Mouse (Mus musculus): ENCODE data around the gene Notch1. TPM values are rescaled to one million over a fixed set of nuclear protein-coding genes. Genes with fewer than 3 reads are reported as not detected.

The Notch1 gene
- polyA plus RNA-seq, 1 experiment from 2014 or later: 24.3 TPM

- no peak overlapping the region for H3K9ac ChIP-seq (ENCODE audit: low read length)
- H3K9me3 ChIP-seq (ENCODE audit: control insufficient read depth, low read length): no peaks in the 10 kb centered on the region
- H3K4me3 ChIP-seq (ENCODE audit: low read depth, low read length): no peak overlapping the region
- 30% methylated on average over 11 of the region's 11 CpGs for WGBS
- ATAC-seq (replicated peaks; ENCODE audit: low FRiP score, low TSS enrichment, low read depth): no peak; the same call in 1 of the 2 replicates
- no peaks in the 10 kb centered on the region for H3K27me3 ChIP-seq (replicated peaks; ENCODE audit: control insufficient read depth, insufficient read depth, low read length)
- H3K4me2 ChIP-seq (ENCODE audit: low read length): 0 out of 2 replicates have a peak overlapping the region, but pooled peaks have one; percentile 7
- no peaks in the 10 kb centered on the region for H3K36me3 ChIP-seq (ENCODE audit: control insufficient read depth, insufficient read depth, low read length)
- H3K27ac ChIP-seq (ENCODE audit: low read depth): peak overlapping the region; percentile 76
- H3K4me1 ChIP-seq (replicated peaks; ENCODE audit: control insufficient read depth, insufficient read depth, low read length): peaks cover 24% of the 10 kb centered on the region
- DNase-seq (ENCODE audit: low spot score): no peak
Measured at GRCm38 (mm10) chr2:26526443-26527257, 10.2 kb upstream of the Notch1 start.

- WGBS: 16% methylated on average over 9 of the region's 9 CpGs
Measured at GRCm38 (mm10) chr2:26525355-26526018, 9.0 kb upstream of the Notch1 start.

GRCm38 (mm10) chr2:26522327-26522726, 5.9 kb upstream of the Notch1 start:
- H3K4me2 ChIP-seq (ENCODE audit: low read length): no peak overlapping the region

More at GRCm38 (mm10) chr2:26525355-26526018, 9.0 kb upstream of the Notch1 start:
- Histone ChIP-seq H3K9ac (ENCODE audit: low read length) (no peak overlapping the region), H3K27ac (ENCODE audit: low read depth) (peak overlapping the region; percentile 76), H3K4me3 (ENCODE audit: low read depth, low read length) (no peak overlapping the region), H3K4me1 (replicated peaks; ENCODE audit: control insufficient read depth, insufficient read depth, low read length) (peaks cover 24% of the 10 kb centered on the region), H3K9me3 (ENCODE audit: control insufficient read depth, low read length) (no peaks in the 10 kb centered on the region), H3K27me3 (replicated peaks; ENCODE audit: control insufficient read depth, insufficient read depth, low read length) (no peaks in the 10 kb centered on the region), H3K4me2 (ENCODE audit: low read length) (peak overlapping the region; percentile 16; the same call in 1 of the 2 replicates), H3K36me3 (ENCODE audit: control insufficient read depth, insufficient read depth, low read length) (no peaks in the 10 kb centered on the region)
- peak; percentile 65 for DNase-seq (ENCODE audit: low spot score)
- peak; percentile 77 for ATAC-seq (replicated peaks; ENCODE audit: low FRiP score, low TSS enrichment, low read depth)

GRCm38 (mm10) chr2:26519753-26520152, 3.3 kb upstream of the Notch1 start:
- Histone ChIP-seq H3K9ac (ENCODE audit: low read length) (no peak overlapping the region), H3K9me3 (ENCODE audit: control insufficient read depth, low read length) (no peaks in the 10 kb centered on the region), H3K36me3 (ENCODE audit: control insufficient read depth, insufficient read depth, low read length) (no peaks in the 10 kb centered on the region), H3K27me3 (replicated peaks; ENCODE audit: control insufficient read depth, insufficient read depth, low read length) (no peaks in the 10 kb centered on the region), H3K4me1 (replicated peaks; ENCODE audit: control insufficient read depth, insufficient read depth, low read length) (peaks cover 18% of the 10 kb centered on the region), H3K4me3 (ENCODE audit: low read depth, low read length) (no peak overlapping the region), H3K4me2 (ENCODE audit: low read length) (no peak overlapping the region), H3K27ac (ENCODE audit: low read depth) (no peak overlapping the region)
- DNase-seq (ENCODE audit: low spot score): no peak
- ATAC-seq (replicated peaks; ENCODE audit: low FRiP score, low TSS enrichment, low read depth): no peak
- WGBS: 86% methylated on average over 6 of the region's 6 CpGs

More at GRCm38 (mm10) chr2:26522327-26522726, 5.9 kb upstream of the Notch1 start:
- no peak overlapping the region for H3K9ac ChIP-seq (ENCODE audit: low read length)
- no peak overlapping the region for H3K27ac ChIP-seq (ENCODE audit: low read depth)
- H3K36me3 ChIP-seq (ENCODE audit: control insufficient read depth, insufficient read depth, low read length): no peaks in the 10 kb centered on the region
- ATAC-seq (replicated peaks; ENCODE audit: low FRiP score, low TSS enrichment, low read depth): no peak
- H3K9me3 ChIP-seq (ENCODE audit: control insufficient read depth, low read length): no peaks in the 10 kb centered on the region
- WGBS: 85% methylated on average over 4 of the region's 4 CpGs
- no peak for DNase-seq (ENCODE audit: low spot score)
- H3K4me3 ChIP-seq (ENCODE audit: low read depth, low read length): no peak overlapping the region
- no peaks in the 10 kb centered on the region for H3K27me3 ChIP-seq (replicated peaks; ENCODE audit: control insufficient read depth, insufficient read depth, low read length)
- peaks cover 22% of the 10 kb centered on the region for H3K4me1 ChIP-seq (replicated peaks; ENCODE audit: control insufficient read depth, insufficient read depth, low read length)

GRCm38 (mm10) chr2:26516987-26517386, 524 bp upstream of the Notch1 start:
- H3K4me1 ChIP-seq (replicated peaks; ENCODE audit: control insufficient read depth, insufficient read depth, low read length): peaks cover 18% of the 10 kb centered on the region
- no peak overlapping the region for H3K27ac ChIP-seq (ENCODE audit: low read depth)
- H3K27me3 ChIP-seq (replicated peaks; ENCODE audit: control insufficient read depth, insufficient read depth, low read length): no peaks in the 10 kb centered on the region
- DNase-seq (ENCODE audit: low spot score): no peak
- no peaks in the 10 kb centered on the region for H3K36me3 ChIP-seq (ENCODE audit: control insufficient read depth, insufficient read depth, low read length)
- WGBS: 61% methylated on average over 5 of the region's 5 CpGs
- H3K4me2 ChIP-seq (ENCODE audit: low read length): 0 out of 2 replicates have a peak overlapping the region, but pooled peaks have one; percentile 28
- H3K9me3 ChIP-seq (ENCODE audit: control insufficient read depth, low read length): no peaks in the 10 kb centered on the region
- no peak overlapping the region for H3K4me3 ChIP-seq (ENCODE audit: low read depth, low read length)
- no peak overlapping the region for H3K9ac ChIP-seq (ENCODE audit: low read length)
- ATAC-seq (replicated peaks; ENCODE audit: low FRiP score, low TSS enrichment, low read depth): no peak

GRCm38 (mm10) chr2:26515335-26515734, 1.1 kb downstream of the Notch1 start:
- 87% methylated on average over 2 of the region's 2 CpGs for WGBS
- DNase-seq (ENCODE audit: low spot score) (no peak), ATAC-seq (replicated peaks; ENCODE audit: low FRiP score, low TSS enrichment, low read depth) (no peak)
- H3K27me3 ChIP-seq (replicated peaks; ENCODE audit: control insufficient read depth, insufficient read depth, low read length): no peaks in the 10 kb centered on the region
- no peak overlapping the region; the same call in 1 of the 2 replicates for H3K27ac ChIP-seq (ENCODE audit: low read depth)
- no peak overlapping the region for H3K4me3 ChIP-seq (ENCODE audit: low read depth, low read length)
- H3K9ac ChIP-seq (ENCODE audit: low read length): no peak overlapping the region
- peaks cover 18% of the 10 kb centered on the region for H3K4me1 ChIP-seq (replicated peaks; ENCODE audit: control insufficient read depth, insufficient read depth, low read length)
- no peaks in the 10 kb centered on the region for H3K9me3 ChIP-seq (ENCODE audit: control insufficient read depth, low read length)
- H3K36me3 ChIP-seq (ENCODE audit: control insufficient read depth, insufficient read depth, low read length): no peaks in the 10 kb centered on the region
- H3K4me2 ChIP-seq (ENCODE audit: low read length): no peak overlapping the region

- no peaks in the 10 kb centered on the region for H3K27me3 ChIP-seq (replicated peaks; ENCODE audit: control insufficient read depth, insufficient read depth, low read length)
- no peak overlapping the region for H3K27ac ChIP-seq (ENCODE audit: low read depth)
- H3K9ac ChIP-seq (ENCODE audit: low read length): no peak overlapping the region
- H3K4me1 ChIP-seq (replicated peaks; ENCODE audit: control insufficient read depth, insufficient read depth, low read length): peaks cover 27% of the 10 kb centered on the region
- no peak overlapping the region for H3K4me3 ChIP-seq (ENCODE audit: low read depth, low read length)
- no peak overlapping the region for H3K4me2 ChIP-seq (ENCODE audit: low read length)
- WGBS: 66% methylated on average over 4 of the region's 4 CpGs
- H3K9me3 ChIP-seq (ENCODE audit: control insufficient read depth, low read length): no peaks in the 10 kb centered on the region
- H3K36me3 ChIP-seq (ENCODE audit: control insufficient read depth, insufficient read depth, low read length): no peaks in the 10 kb centered on the region
- ATAC-seq (replicated peaks; ENCODE audit: low FRiP score, low TSS enrichment, low read depth): no peak
- DNase-seq (ENCODE audit: low spot score): no peak
Measured at GRCm38 (mm10) chr2:26513105-26513745, 3.2 kb downstream of the Notch1 start.

- Histone ChIP-seq H3K9me3 (ENCODE audit: control insufficient read depth, low read length) (no peaks in the 10 kb centered on the region), H3K27ac (ENCODE audit: low read depth) (peak overlapping the region; percentile 90; the same call in 1 of the 2 replicates), H3K4me2 (ENCODE audit: low read length) (no peak overlapping the region; the same call in 1 of the 2 replicates), H3K27me3 (replicated peaks; ENCODE audit: control insufficient read depth, insufficient read depth, low read length) (no peaks in the 10 kb centered on the region), H3K4me3 (ENCODE audit: low read depth, low read length) (no peak overlapping the region), H3K36me3 (ENCODE audit: control insufficient read depth, insufficient read depth, low read length) (no peaks in the 10 kb centered on the region), H3K4me1 (replicated peaks; ENCODE audit: control insufficient read depth, insufficient read depth, low read length) (peaks cover 41% of the 10 kb centered on the region), H3K9ac (ENCODE audit: low read length) (no peak overlapping the region)
- DNase-seq (ENCODE audit: low spot score): no peak
- no peak for ATAC-seq (replicated peaks; ENCODE audit: low FRiP score, low TSS enrichment, low read depth)
- 57% methylated on average over 5 of the region's 5 CpGs for WGBS
Measured at GRCm38 (mm10) chr2:26508661-26509060, 7.8 kb downstream of the Notch1 start.

Measured in intestine, embryonic 14.5 days (tissue).